Mouse (Mus musculus): ENCODE results near the gene Tatdn3. TPM values are rescaled to one million over a fixed set of nuclear protein-coding genes. Genes with fewer than 3 reads are reported as not detected.

The Tatdn3 gene
- polyA plus RNA-seq, 1 experiment from 2014 or later = 14.9 TPM

GRCm38 (mm10) chr1:191068377-191068776, 5.6 kb upstream of the Tatdn3 start:
- Histone ChIP-seq H3K4me1 (replicated peaks; ENCODE audit: control insufficient read depth, insufficient read depth, low read length) (no peaks in the 10 kb centered on the region), H3K27ac (no peak overlapping the region), H3K4me3 (replicated peaks; ENCODE audit: low read length) (no peak overlapping the region), H3K9ac (no peak overlapping the region), H3K9me3 (ENCODE audit: control insufficient read depth, low read length) (no peaks in the 10 kb centered on the region), H3K36me3 (replicated peaks; ENCODE audit: control insufficient read depth, insufficient read depth) (peaks cover 8% of the 10 kb centered on the region; the same call in 1 of the 2 replicates), H3K4me2 (replicated peaks) (no peak overlapping the region), H3K27me3 (ENCODE audit: control insufficient read depth, insufficient read depth, low read length) (no peaks in the 10 kb centered on the region)
- ATAC-seq (ENCODE audit: low FRiP score) = no peak
- WGBS = 86% methylated on average over 5 of the region's 5 CpGs
- no peak for DNase-seq (ENCODE audit: low spot score)

GRCm38 (mm10) chr1:191065188-191065587, 2.5 kb upstream of the Tatdn3 start:
- no peak overlapping the region for H3K4me3 ChIP-seq (replicated peaks; ENCODE audit: low read length)
- H3K4me1 ChIP-seq (replicated peaks; ENCODE audit: control insufficient read depth, insufficient read depth, low read length) = peaks cover 7% of the 10 kb centered on the region; the same call in 1 of the 2 replicates
- peaks cover 4% of the 10 kb centered on the region; the same call in 1 of the 2 replicates for H3K36me3 ChIP-seq (replicated peaks; ENCODE audit: control insufficient read depth, insufficient read depth)
- WGBS = 94% methylated on average over 4 of the region's 4 CpGs
- ATAC-seq (ENCODE audit: low FRiP score) (no peak), DNase-seq (ENCODE audit: low spot score) (no peak)
- no peaks in the 10 kb centered on the region for H3K27me3 ChIP-seq (ENCODE audit: control insufficient read depth, insufficient read depth, low read length)
- H3K9me3 ChIP-seq (ENCODE audit: control insufficient read depth, low read length) = no peaks in the 10 kb centered on the region
- no peak overlapping the region for H3K27ac ChIP-seq
- no peak overlapping the region for H3K4me2 ChIP-seq (replicated peaks)
- no peak overlapping the region for H3K9ac ChIP-seq

- no peak for ATAC-seq (ENCODE audit: low FRiP score)
- H3K9ac ChIP-seq = no peak overlapping the region
- H3K4me3 ChIP-seq (replicated peaks; ENCODE audit: low read length) = no peak overlapping the region
- H3K27me3 ChIP-seq (ENCODE audit: control insufficient read depth, insufficient read depth, low read length) = no peaks in the 10 kb centered on the region
- H3K36me3 ChIP-seq (replicated peaks; ENCODE audit: control insufficient read depth, insufficient read depth) = no peaks in the 10 kb centered on the region
- no peak overlapping the region for H3K27ac ChIP-seq
- no peak for DNase-seq (ENCODE audit: low spot score)
- WGBS = 89% methylated on average over 2 of the region's 2 CpGs
- H3K4me1 ChIP-seq (replicated peaks; ENCODE audit: control insufficient read depth, insufficient read depth, low read length) = peaks cover 7% of the 10 kb centered on the region; the same call in 1 of the 2 replicates
- H3K9me3 ChIP-seq (ENCODE audit: control insufficient read depth, low read length) = no peaks in the 10 kb centered on the region
- no peak overlapping the region for H3K4me2 ChIP-seq (replicated peaks)
Measured at GRCm38 (mm10) chr1:191064535-191064934, 1.8 kb upstream of the Tatdn3 start.

- 62% methylated on average over 9 of the region's 9 CpGs for whole genome bisulfite sequencing
- DNase-seq (ENCODE audit: low spot score) (no peak), ATAC-seq (ENCODE audit: low FRiP score) (no peak)
- Histone ChIP-seq H3K4me2 (replicated peaks) (peak overlapping the region; percentile 78), H3K27ac (no peak overlapping the region), H3K9ac (no peak overlapping the region), H3K27me3 (ENCODE audit: control insufficient read depth, insufficient read depth, low read length) (no peaks in the 10 kb centered on the region), H3K9me3 (ENCODE audit: control insufficient read depth, low read length) (no peaks in the 10 kb centered on the region), H3K4me3 (replicated peaks; ENCODE audit: low read length) (peak overlapping the region; percentile 54), H3K36me3 (replicated peaks; ENCODE audit: control insufficient read depth, insufficient read depth) (no peaks in the 10 kb centered on the region), H3K4me1 (replicated peaks; ENCODE audit: control insufficient read depth, insufficient read depth, low read length) (peaks cover 7% of the 10 kb centered on the region; the same call in 1 of the 2 replicates)
Measured at GRCm38 (mm10) chr1:191063700-191064099, 968 bp upstream of the Tatdn3 start.

- H3K36me3 ChIP-seq (replicated peaks; ENCODE audit: control insufficient read depth, insufficient read depth) = no peaks in the 10 kb centered on the region
- WGBS = 6% methylated on average over 15 of the region's 15 CpGs
- peaks cover 7% of the 10 kb centered on the region; the same call in 1 of the 2 replicates for H3K4me1 ChIP-seq (replicated peaks; ENCODE audit: control insufficient read depth, insufficient read depth, low read length)
- H3K27me3 ChIP-seq (ENCODE audit: control insufficient read depth, insufficient read depth, low read length) = no peaks in the 10 kb centered on the region
- no peak for DNase-seq (ENCODE audit: low spot score)
- H3K9ac ChIP-seq = peak overlapping the region; percentile 79
- ATAC-seq (ENCODE audit: low FRiP score) = no peak
- no peaks in the 10 kb centered on the region for H3K9me3 ChIP-seq (ENCODE audit: control insufficient read depth, low read length)
- H3K4me2 ChIP-seq (replicated peaks) = peak overlapping the region; percentile 78
- peak overlapping the region; percentile 54 for H3K27ac ChIP-seq
- H3K4me3 ChIP-seq (replicated peaks; ENCODE audit: low read length) = peak overlapping the region; percentile 54
Measured at GRCm38 (mm10) chr1:191062241-191062780, 421 bp downstream of the Tatdn3 start.

- Histone ChIP-seq H3K9me3 (ENCODE audit: control insufficient read depth, low read length) (no peaks in the 10 kb centered on the region), H3K4me2 (replicated peaks) (no peak overlapping the region), H3K36me3 (replicated peaks; ENCODE audit: control insufficient read depth, insufficient read depth) (no peaks in the 10 kb centered on the region), H3K4me1 (replicated peaks; ENCODE audit: control insufficient read depth, insufficient read depth, low read length) (peaks cover 7% of the 10 kb centered on the region; the same call in 1 of the 2 replicates), H3K4me3 (replicated peaks; ENCODE audit: low read length) (no peak overlapping the region), H3K27me3 (ENCODE audit: control insufficient read depth, insufficient read depth, low read length) (no peaks in the 10 kb centered on the region), H3K9ac (no peak overlapping the region), H3K27ac (no peak overlapping the region)
- DNase-seq (ENCODE audit: low spot score) (no peak), ATAC-seq (ENCODE audit: low FRiP score) (no peak)
- WGBS = 65% methylated on average over 3 of the region's 3 CpGs
Measured at GRCm38 (mm10) chr1:191057461-191057860, 5.3 kb downstream of the Tatdn3 start.

- no peak for ATAC-seq (ENCODE audit: low FRiP score)
- H3K9ac ChIP-seq = no peak overlapping the region
Measured at GRCm38 (mm10) chr1:191055533-191055873, 7.2 kb downstream of the Tatdn3 start.

GRCm38 (mm10) chr1:191054870-191055532, 7.7 kb downstream of the Tatdn3 start:
- H3K9me3 ChIP-seq (ENCODE audit: control insufficient read depth, low read length) = no peaks in the 10 kb centered on the region
- 75% methylated on average over 8 of the region's 8 CpGs for WGBS
- DNase-seq (ENCODE audit: low spot score) (no peak), ATAC-seq (ENCODE audit: low FRiP score) (no peak)
- no peak overlapping the region for H3K27ac ChIP-seq
- no peaks in the 10 kb centered on the region for H3K4me1 ChIP-seq (replicated peaks; ENCODE audit: control insufficient read depth, insufficient read depth, low read length)
- no peaks in the 10 kb centered on the region for H3K36me3 ChIP-seq (replicated peaks; ENCODE audit: control insufficient read depth, insufficient read depth)
- H3K4me2 ChIP-seq (replicated peaks) = no peak overlapping the region
- no peaks in the 10 kb centered on the region for H3K27me3 ChIP-seq (ENCODE audit: control insufficient read depth, insufficient read depth, low read length)
- no peak overlapping the region for H3K9ac ChIP-seq
- no peak overlapping the region for H3K4me3 ChIP-seq (replicated peaks; ENCODE audit: low read length)

More at GRCm38 (mm10) chr1:191055533-191055873, 7.2 kb downstream of the Tatdn3 start:
- Histone ChIP-seq H3K4me2 (replicated peaks) (no peak overlapping the region), H3K4me3 (replicated peaks; ENCODE audit: low read length) (no peak overlapping the region), H3K27ac (no peak overlapping the region), H3K36me3 (replicated peaks; ENCODE audit: control insufficient read depth, insufficient read depth) (no peaks in the 10 kb centered on the region), H3K9me3 (ENCODE audit: control insufficient read depth, low read length) (no peaks in the 10 kb centered on the region), H3K4me1 (replicated peaks; ENCODE audit: control insufficient read depth, insufficient read depth, low read length) (no peaks in the 10 kb centered on the region), H3K27me3 (ENCODE audit: control insufficient read depth, insufficient read depth, low read length) (no peaks in the 10 kb centered on the region)
- WGBS = 69% methylated on average over 2 of the region's 2 CpGs
- DNase-seq (ENCODE audit: low spot score) = no peak

GRCm38 (mm10) chr1:191053555-191053954, 9.2 kb downstream of the Tatdn3 start:
- Histone ChIP-seq H3K27ac (no peak overlapping the region), H3K4me3 (replicated peaks; ENCODE audit: low read length) (no peak overlapping the region), H3K4me1 (replicated peaks; ENCODE audit: control insufficient read depth, insufficient read depth, low read length) (no peaks in the 10 kb centered on the region), H3K36me3 (replicated peaks; ENCODE audit: control insufficient read depth, insufficient read depth) (no peaks in the 10 kb centered on the region), H3K27me3 (ENCODE audit: control insufficient read depth, insufficient read depth, low read length) (no peaks in the 10 kb centered on the region), H3K9me3 (ENCODE audit: control insufficient read depth, low read length) (no peaks in the 10 kb centered on the region), H3K4me2 (replicated peaks) (no peak overlapping the region), H3K9ac (no peak overlapping the region)
- 90% methylated on average over 3 of the region's 3 CpGs for WGBS
- ATAC-seq (ENCODE audit: low FRiP score) = no peak
- DNase-seq (ENCODE audit: low spot score) = no peak

All from hindbrain, embryonic 14.5 days (tissue).